Mouse (Mus musculus): Measurements from ENCODE around the gene Gm20547. TPM values are rescaled to one million over a fixed set of nuclear protein-coding genes. Genes with fewer than 3 reads are reported as not detected.
A peak's percentile ranks its signal among the peaks of the same experiment; 100 is the strongest.

Gm20547 gene
- total RNA-seq, 2 experiments from 2014 or later: not detected

DNA sequence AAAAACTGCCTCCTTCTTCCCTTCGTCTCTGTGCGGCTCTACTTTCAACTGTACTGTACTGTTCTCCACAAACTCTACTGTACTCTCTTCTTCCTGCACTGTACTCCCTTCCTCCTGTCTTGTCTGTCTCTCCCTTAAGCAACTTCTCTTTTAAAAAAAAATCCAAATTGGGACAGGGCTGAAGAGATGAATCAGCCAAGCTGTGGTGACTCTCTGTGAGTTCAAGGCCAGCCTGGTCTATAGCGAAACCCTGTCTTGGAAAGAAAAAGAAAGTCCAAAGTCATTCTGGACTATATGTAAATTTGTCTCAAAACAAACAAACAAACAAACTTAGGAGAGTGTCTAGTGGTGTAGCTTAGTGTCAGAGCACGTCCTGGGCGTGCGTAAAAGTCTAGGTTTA is 7.5 kb downstream of the Gm20547 start:
- no peak for TF ChIP-seq CTCF (IDR thresholded peaks at IDR 0.05)
- no peak overlapping the region for H3K4me3 ChIP-seq
- intact Hi-C loops (cut with DNase I): loop anchor here (10.0 kb wide), 1 partner anchor 150 kb away; no protein-coding TSS in a partner anchor
- no peak for DNase-seq (ENCODE audit: extremely low spot score in 1 of 2, low spot score in 2 of 2)
- no peak overlapping the region for H3K27ac ChIP-seq

DNA sequence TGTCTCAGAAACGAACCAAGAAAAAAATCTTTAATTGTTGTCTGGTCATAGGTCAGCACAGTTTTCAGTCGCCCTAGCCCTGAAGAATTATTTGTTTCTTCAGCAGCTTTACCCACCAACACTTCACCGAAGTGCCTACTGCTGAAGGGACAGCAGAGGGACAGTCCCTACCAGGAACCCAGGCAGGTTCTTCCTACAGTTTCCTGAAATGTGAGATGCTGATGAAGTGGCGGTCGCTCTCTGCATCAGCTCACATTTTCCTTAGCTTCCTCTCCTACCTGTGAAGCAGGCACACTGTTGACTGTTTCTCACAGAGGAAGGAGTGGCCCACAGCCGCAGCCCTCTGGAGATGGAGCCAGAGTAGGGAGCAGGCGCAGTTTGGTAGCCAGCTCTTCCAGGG is 15.9 kb downstream of the Gm20547 start:
- intact Hi-C loops (cut with DNase I): no loop called here
- DNase-seq (ENCODE audit: extremely low spot score in 1 of 2, low spot score in 2 of 2): no peak
- no peak overlapping the region for H3K4me3 ChIP-seq
- H3K27ac ChIP-seq: no peak overlapping the region
- TF ChIP-seq CTCF (IDR thresholded peaks at IDR 0.05): no peak

DNA sequence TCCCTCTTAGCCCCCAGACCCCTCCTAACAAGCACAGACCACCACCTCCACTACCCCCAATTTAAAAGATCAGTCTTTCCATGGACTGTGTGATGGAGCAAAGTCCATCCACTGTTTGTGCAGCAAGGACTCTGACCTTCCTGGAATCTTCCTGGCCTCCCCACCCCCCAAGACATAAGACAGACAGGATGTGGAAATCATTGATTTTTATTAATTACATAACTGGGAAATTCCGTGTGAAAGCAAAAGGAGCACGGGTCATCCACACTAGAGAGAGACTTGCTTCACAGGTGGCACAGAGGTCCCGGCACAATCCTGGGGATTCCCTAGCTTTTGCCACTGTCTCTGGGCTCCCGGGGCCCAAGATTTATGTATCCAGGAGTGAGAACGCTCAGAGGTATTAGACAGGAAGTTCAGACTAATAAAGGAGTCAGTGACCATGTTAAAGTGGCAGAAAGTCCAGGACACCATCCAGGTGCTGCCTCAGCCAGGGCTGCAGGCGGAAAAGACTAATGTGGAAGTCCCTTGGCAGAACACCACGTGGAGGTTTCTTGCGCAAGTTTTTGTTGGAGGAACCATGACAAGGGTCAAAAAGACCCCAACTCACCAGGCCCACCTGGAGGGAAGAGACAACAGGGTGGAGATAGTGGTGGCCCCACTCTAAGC is 19.3 kb downstream of the Gm20547 start, which contains the start of gene Cfb:
TSS of gene Cfb (minus strand) at position 103 of the 666 bp plus-strand sequence.
- DNase-seq (ENCODE audit: extremely low spot score in 1 of 2, low spot score in 2 of 2): no peak
- Histone ChIP-seq H3K4me3 (no peak within 1 kb of the TSS), H3K27ac (no peak within 1 kb of the TSS)
- intact Hi-C loops (cut with DNase I): no loop called here
- no peak for TF ChIP-seq CTCF (IDR thresholded peaks at IDR 0.05)

DNA sequence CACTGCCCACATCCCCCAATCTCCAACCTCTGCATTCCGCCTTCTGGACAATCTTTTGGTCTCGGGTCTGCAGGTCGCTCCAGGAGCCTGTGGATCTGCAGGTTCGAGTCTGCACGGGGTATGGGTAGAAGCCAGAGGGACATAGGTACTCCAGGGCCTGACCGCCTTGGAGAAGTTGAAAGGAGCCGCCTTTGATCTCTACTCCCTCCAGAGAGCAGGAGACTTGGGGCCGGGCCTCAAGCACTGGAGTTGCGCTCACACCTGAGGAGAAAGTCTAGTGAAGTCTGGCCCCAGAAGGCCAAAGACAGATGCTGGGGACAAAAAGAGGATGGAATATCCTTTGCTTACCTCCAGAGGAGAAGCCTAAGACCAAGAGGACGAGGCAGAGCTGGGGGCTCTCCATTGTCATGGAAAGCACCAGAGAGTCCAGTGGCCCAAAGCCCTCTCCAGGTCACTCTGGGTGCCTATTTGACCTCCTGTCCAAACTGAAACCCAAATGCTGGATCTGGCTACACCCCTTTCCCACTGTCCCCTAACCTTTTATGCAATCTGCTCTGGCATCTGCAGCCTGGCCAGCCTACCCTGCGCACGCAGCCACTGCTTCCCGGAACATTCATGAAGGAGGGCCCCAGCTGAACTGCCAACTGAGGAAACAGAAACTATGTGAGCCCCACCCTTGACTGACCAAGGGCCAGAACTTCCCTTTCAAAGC is 20.0 kb downstream of the Gm20547 start:
- DNase-seq (ENCODE audit: extremely low spot score in 1 of 2, low spot score in 2 of 2): no peak
- TF ChIP-seq CTCF (IDR thresholded peaks at IDR 0.05): no peak
- H3K27ac ChIP-seq: no peak overlapping the region
- intact Hi-C loops (cut with DNase I): no loop called here
- H3K4me3 ChIP-seq: no peak overlapping the region

DNA sequence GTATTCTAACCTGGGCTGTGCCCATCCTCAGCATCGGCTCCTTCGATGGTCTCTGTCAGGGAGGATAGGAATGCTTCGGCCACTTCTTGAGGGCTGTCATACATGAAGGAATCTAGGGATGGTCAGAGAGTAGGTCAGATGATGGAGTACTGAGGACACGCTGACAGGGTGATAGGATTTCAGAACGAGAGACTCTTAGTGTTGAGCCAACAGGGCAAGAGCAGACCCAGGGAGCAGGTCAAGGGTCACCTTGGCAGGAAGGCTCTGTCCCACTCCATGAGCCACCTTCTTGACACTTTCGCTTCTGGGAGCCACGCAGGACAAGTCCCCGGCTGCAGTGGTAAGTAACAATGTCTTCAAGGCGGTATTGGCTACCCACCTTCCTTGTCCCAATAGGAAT is 21.3 kb downstream of the Gm20547 start:
- TF ChIP-seq CTCF (IDR thresholded peaks at IDR 0.05): no peak
- Histone ChIP-seq H3K4me3 (no peak overlapping the region), H3K27ac (no peak overlapping the region)
- no peak for DNase-seq (ENCODE audit: extremely low spot score in 1 of 2, low spot score in 2 of 2)
- intact Hi-C loops (cut with DNase I): no loop called here

DNA sequence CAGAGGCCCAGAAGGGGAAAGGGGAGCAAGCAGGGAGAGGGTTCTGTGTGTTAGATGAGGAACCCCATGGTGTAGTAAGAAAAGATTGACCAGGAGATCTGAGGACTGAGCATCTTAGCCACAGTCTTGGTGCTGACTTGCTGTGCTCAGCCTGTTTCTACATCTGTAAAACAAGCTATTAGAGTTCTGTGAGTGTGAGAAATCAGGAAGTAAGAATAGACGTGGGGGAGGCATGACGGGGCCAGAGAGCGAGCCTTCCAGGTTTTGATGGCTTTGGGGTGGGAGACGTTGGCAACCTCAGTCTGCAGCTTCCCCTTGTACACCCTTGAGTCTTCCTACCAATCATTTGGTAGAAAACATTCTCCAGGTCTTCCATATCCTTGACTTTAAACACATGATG is 23.2 kb downstream of the Gm20547 start:
- intact Hi-C loops (cut with DNase I): loop anchor here (5.0 kb wide), 1 partner anchor 124 kb away; the partner anchor contains the start of gene Lsm2
- Histone ChIP-seq H3K4me3 (no peak overlapping the region), H3K27ac (no peak overlapping the region)
- TF ChIP-seq CTCF (IDR thresholded peaks at IDR 0.05): no peak
- no peak for DNase-seq (ENCODE audit: extremely low spot score in 1 of 2, low spot score in 2 of 2)

DNA sequence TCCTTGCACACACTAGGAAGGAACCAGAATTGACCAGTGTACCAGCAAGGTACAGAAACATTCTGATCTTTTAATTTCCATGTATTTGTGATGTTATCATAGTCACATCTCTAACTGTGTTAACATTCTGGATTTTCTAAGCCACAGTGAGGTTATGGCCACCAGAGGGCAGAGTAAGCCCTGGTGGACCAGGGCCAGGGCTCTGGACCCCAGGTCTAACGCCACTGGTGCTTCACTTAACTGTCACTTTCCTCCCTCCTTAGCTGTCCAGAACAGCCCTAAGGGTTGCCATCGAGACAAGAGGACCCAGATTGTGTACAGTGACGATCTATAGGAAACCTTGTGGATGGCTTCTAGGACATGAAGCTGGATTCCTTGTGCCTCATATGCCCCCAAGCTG is 26.0 kb downstream of the Gm20547 start:
- Histone ChIP-seq H3K27ac (no peak overlapping the region), H3K4me3 (no peak overlapping the region)
- intact Hi-C loops (cut with DNase I): loop anchor here (2.0 to 5.0 kb wide), 2 partner anchors 37 to 126 kb away; partner anchors contain the start of gene Lsm2
- TF ChIP-seq CTCF (IDR thresholded peaks at IDR 0.05): peak; percentile 84
- DNase-seq (ENCODE audit: extremely low spot score in 1 of 2, low spot score in 2 of 2): no peak

DNA sequence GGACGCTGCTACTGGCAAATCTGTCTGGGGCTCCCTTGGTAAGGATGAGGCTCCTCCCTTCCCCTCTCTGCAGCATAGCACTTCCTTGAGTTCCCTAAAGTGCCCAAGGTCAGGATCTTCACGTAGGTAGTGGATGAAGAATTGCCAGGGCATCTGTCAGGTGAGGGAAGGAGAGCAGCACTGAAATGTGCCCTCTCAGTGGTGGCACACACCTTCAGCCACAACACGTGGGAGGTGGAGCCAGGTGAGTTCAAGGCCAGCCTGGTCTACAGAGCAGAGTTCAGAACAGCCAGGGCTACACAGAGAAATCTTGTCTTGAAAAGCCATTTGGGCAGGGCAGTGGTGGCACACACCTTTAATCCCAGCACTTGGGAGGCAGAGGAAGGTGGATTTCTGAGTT is 27.1 kb downstream of the Gm20547 start:
- Histone ChIP-seq H3K27ac (no peak overlapping the region), H3K4me3 (no peak overlapping the region)
- no peak for TF ChIP-seq CTCF (IDR thresholded peaks at IDR 0.05)
- DNase-seq (ENCODE audit: extremely low spot score in 1 of 2, low spot score in 2 of 2): no peak
- intact Hi-C loops (cut with DNase I): loop anchor here (2.0 to 5.0 kb wide), 3 partner anchors 38 to 383 kb away; partner anchors contain the start of genes Lsm2 and Nfkbil1

DNA sequence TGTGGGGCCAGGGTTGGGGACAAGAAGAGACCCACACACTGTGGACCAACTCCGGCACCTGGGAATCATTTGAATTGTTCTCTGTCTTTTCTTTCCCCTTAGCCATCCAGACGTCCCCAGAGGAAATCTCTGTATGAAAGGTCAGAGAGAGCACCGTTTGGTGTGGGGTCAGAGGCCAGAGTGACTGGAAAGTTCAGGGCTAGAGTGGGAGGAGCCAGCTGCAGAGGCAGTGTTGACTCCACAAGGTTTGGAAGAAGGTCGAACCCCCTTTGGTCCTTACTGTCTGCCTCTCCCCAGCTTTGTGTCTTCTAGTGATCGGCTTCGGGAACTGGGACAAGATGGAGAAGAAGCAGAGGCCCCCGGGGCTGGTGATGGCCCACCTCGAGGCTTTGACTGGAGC is 28.3 kb downstream of the Gm20547 start:
- no peak for TF ChIP-seq CTCF (IDR thresholded peaks at IDR 0.05)
- DNase-seq (ENCODE audit: extremely low spot score in 1 of 2, low spot score in 2 of 2): no peak
- no peak overlapping the region for H3K4me3 ChIP-seq
- no peak overlapping the region for H3K27ac ChIP-seq
- intact Hi-C loops (cut with DNase I): loop anchor here (5.0 kb wide), 1 partner anchor 384 kb away; the partner anchor contains the start of gene Nfkbil1

DNA sequence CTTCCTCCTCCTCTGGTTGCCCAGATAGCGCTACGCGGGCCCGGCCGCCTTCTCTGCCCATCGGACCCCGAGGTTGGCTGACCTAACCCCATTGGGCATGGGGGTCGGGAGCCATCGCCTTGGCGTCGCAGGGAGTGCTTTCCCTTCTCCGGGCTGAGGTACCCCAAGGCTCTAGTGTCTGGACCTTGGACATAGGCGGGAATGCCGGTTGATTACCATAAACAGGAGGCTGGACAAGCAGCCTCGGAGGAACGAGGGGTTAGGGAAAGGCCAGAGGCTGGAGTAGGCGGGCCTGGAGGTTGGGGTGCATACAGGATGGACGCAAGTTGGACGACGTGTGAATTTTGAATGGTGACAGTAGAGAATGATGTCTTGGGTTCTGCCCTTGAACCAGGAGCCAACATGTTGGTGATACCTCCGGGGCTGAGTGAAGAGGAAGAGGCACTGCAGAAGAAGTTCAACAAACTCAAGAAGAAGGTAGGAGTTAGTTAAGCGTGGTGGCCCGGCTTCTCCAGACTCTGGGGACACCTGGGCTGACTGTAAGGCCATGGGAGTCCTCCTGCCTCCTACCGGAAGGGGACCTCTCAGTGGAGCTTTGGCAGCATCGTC is 31.2 kb downstream of the Gm20547 start:
- no peak for TF ChIP-seq CTCF (IDR thresholded peaks at IDR 0.05)
- Histone ChIP-seq H3K27ac (peak overlapping the region; percentile 71), H3K4me3 (peak overlapping the region; percentile 81)
- no peak for DNase-seq (ENCODE audit: extremely low spot score in 1 of 2, low spot score in 2 of 2)
- intact Hi-C loops (cut with DNase I): loop anchor here (1.0 to 5.0 kb wide), 3 partner anchors 14 to 387 kb away; partner anchors contain the start of genes Nfkbil1 and Stk19

DNA sequence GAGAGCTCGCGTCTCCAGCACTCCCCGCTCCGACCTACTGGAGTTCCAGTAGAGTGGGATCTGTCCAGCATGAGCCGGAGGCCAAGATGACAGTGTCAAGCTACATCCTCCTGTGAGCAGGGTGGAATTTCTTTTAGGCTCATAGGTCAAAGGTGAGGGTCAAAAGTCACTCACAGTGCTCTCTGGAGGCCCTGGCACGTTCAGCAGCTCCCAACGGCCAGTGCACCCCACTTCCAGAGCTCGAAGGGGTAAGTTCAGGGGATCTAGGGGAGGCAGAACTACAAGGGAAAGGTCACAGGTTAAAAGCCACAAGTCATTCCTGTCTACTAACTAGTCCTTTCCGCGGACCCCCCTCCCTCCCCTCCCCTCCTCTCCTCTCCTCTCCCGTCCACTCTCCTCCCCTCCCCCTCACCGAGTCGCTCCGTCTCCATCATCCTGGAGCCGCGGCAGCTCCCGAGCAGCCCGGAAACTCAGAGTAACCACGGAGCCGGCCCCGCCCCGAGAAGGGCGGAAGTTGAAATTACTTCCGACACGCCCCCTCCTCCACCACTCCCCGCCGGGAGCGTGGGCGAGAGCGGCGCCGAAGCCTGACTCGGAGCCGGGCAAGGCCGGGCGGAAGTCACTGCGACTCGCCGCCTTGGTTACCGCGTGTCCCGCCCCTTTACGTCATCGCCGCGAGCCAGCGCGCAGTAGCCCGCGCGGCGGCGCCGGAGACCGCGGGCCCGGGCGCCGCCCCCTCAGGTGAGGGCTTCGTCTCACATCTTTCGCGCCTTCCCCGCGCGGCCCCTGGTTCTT is 31.9 kb downstream of the Gm20547 start, which contains the start of the genes Skiv2l and Nelfe:
TSS of gene Skiv2l (minus strand) at position 489 of the 795 bp plus-strand sequence.
TSS of gene Nelfe (plus strand) at position 670 of the 795 bp plus-strand sequence.
- TF ChIP-seq CTCF (IDR thresholded peaks at IDR 0.05): no peak; the same call in 1 of the 2 replicates
- intact Hi-C loops (cut with DNase I): loop anchor here (1.0 to 5.0 kb wide), 3 partner anchors 14 to 387 kb away; partner anchors contain the start of genes Nfkbil1 and Stk19
- Histone ChIP-seq H3K4me3 (peak within 1 kb of the TSS; percentile 81), H3K27ac (peak within 1 kb of the TSS; percentile 71)
- peak; percentile 98 for DNase-seq (ENCODE audit: extremely low spot score in 1 of 2, low spot score in 2 of 2)

All from left cerebral cortex, adult 2 months (tissue).